Mouse (Mus musculus) gonadal fat pad, adult 2 months (tissue): ENCODE data around the gene Cenph. TPM values are rescaled to one million over a fixed set of nuclear protein-coding genes. Genes with fewer than 3 reads are reported as not detected.
"Not testable (repeated sequence)": the region's sequence is repeated elsewhere in the genome, so short reads cannot be mapped to it uniquely, and the experiment has no call there.

Source experiments
- DNase-seq: peaks from one replicate; pipeline ENCODE4 v3.0.0-alpha.2; 2012; ENCODE audit warnings: low read depth
- polyA plus RNA-seq: library from polyadenylated mRNA; depleted of rRNA; stranded (reverse); fragments of >200 nt; gene quantifications from 2 replicates; pipeline ENCODE4 v1.2.3, GENCODE M21; 2012; rRNA removed

Cenph gene
- polyA plus RNA-seq, 1 experiment, result 0.45 TPM

DNA sequence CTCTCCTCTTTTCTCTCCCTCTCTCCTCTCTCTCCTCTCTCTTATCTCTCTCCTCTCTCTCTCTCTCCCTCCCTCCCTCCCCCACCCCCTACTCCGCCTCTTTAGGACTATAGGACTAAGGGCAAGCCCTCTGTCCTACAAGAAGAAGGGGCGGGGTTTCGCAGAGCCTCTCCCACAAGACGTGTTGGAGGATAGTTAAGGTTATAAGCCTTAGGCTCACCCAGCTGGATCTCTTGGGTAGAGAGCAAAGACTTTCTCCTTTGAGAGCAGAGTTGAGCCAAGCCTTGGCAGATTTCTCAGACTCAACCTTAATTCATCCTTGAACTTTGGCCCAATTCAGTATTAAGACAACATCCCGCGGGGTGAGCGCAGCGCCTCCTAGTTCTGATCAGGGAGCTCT is 27.1 kb downstream of the Cenph start:
- peak; percentile 42 for DNase-seq

DNA sequence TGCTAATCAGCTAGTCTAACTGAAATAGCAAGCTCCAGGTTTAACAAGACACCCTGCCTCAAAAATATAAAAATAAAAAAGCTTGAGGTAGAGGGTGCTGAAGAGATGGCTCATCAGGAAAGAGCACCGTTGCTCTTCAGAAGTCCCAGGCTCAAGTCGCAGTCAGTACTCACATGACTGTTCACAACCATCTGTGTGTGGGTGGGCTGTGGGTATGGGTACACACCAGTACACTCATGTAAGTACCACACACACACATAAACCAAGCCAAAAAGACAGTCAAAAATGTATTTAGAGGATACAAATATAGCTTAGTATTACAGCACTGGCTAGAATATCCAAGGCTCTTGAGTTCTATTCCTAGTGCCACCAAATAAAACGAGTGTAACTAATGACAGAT is 29.6 kb downstream of the Cenph start:
- no peak for DNase-seq

DNA sequence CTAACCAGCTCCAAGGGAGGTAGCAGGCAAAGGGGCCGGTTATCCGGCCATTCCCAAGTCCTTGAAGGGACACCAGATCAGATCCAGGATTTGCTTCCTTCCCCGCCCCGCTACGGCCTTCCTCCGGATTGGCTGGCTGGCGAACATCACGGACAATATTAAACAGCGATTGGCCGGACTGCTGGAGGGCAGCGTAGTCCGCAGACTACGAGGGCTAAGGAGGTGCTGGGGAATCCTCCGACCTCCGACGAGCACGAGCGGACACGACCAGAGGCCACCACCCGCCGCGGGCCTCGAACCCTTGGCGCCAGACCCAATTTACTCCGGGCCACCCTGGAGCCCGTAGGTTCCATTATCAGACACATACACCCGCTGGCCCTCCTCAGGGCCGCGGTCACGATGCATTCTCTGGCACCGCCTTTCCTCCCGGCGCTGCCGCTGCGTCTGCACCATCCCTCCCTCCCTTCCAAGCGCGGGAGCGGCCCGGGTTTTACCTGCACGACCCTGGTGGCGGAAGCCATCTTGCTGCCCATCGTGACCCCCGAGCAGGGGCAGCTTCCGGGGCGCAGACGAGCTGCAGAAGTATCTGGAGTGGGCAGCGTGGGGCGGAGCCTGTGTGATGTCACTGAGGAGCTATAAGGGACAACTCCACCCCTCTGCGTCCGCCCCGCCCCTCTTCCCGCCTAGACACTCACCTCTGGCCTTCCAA is 31.5 kb downstream of the Cenph start, which contains the start of gene Mrps36:
Gene Mrps36, minus strand, starts transcription at position 624 of the 709 bp plus-strand sequence.
- DNase-seq, result peak; percentile 60

DNA sequence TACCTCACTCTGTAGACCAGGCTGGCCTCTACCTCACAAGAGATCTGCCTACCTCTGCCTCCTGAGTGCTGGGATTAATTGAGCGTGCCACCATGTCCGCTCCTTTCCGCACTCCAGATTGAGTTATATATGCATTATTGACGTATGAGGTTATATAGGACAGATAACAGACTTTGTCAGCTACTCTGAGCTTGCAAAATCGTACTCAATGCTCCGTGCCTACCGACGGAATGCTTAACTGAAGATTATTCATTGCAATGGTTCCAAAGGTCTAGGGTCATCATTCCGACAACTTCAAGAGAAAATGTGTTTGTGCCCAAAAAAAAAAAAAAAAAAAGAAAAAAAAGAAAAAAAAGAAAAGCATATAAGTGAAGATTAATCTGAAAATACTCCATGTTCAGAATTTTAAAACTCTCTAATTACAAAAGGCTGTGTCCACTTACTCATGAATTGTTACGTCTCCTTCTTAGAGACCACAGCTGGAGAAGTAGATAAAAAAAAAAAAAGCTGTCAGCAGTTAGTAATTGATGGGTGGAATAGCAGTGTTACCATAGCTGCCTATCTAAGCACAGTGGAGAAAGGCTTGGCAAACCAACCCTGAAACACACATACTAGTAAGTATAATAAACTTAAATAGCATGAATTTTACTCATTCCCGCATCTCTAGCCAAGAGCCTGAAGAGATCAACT is 32.2 kb downstream of the Cenph start:
- no peak for DNase-seq

DNA sequence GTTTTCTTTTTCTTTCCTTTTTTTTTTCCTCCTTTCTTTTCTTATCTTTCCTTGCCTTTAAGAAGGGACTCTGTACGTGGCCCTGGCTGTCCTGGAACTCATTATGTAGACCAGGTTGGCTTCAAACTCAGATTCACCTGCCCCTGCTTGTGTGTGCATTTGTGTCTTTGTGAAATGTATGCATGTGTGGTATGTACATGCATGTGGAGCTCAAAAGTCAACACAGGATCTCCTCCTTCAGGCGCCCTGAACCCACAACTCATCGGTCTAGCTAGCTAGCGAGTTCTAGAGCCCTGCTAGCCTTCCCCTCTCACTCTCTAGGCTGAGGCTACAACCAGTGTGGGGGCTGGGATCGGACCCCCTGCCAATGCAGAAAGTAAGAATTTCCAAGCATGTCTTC is 32.9 kb downstream of the Cenph start:
- no peak for DNase-seq

DNA sequence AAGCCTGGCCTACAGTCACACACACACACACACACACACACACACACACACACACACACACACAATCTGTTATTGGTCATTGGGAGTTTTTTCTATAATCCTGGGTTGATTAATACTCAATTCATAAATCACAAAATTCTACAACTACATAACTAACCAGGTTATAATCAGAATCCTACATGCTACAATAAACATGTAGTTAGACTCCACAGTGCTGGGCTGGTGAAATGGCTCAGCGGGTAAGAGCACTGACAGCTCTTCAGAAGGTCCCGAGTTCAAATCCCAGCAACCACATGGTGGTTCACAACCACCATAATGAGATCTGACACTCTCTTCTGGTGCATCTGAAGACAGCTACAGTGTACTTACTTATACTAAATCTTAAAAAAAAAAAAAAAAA is 42.9 kb downstream of the Cenph start:
- DNase-seq, result no peak

DNA sequence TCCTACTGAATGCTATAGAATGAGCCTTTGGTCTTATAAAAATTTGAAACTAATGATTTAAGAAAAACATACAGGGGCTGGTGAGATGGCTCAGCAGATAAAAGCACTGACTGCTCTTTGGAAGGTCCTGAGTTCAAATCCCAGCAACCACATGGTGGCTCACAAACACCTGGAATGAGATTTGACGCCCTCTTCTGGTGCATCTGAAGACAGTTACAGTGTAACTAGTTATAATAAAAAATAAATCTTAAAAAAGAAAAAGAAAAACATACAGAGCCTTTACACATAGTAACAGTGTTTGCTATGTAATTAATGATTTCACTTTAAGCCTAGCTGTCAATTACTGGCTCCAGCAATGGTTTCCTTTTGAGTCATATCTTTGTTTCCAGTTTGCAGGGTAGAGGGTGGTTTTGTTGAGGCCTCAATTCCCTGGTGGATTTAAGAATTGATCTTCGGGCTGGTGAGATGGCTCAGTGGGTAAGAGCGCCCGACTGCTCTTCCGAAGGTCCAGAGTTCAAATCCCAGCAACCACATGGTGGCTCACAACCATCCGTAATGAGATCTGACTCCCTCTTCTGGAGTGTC is 44.1 kb downstream of the Cenph start:
- not testable (repeated sequence) for DNase-seq

DNA sequence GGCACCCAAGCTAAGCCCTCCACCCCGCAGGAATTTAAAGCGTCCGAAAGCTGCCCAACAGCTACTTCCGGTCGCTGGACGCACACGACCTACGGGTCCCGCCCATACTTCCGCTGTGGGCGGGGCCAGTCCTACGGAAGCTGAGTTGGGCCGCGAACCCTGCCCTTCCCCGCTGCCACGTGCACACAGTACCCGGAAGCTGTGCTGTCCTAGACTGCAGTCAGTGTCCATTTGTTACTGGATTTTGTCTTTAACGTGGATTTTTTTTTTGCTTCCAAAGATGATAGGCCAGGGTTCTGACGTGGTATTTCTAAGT is 44.9 kb downstream of the Cenph start, which contains the start of gene Cdk7:
Gene Cdk7, minus strand, starts transcription at position 79 of the 316 bp plus-strand sequence.
- DNase-seq, result peak; percentile 58

DNA sequence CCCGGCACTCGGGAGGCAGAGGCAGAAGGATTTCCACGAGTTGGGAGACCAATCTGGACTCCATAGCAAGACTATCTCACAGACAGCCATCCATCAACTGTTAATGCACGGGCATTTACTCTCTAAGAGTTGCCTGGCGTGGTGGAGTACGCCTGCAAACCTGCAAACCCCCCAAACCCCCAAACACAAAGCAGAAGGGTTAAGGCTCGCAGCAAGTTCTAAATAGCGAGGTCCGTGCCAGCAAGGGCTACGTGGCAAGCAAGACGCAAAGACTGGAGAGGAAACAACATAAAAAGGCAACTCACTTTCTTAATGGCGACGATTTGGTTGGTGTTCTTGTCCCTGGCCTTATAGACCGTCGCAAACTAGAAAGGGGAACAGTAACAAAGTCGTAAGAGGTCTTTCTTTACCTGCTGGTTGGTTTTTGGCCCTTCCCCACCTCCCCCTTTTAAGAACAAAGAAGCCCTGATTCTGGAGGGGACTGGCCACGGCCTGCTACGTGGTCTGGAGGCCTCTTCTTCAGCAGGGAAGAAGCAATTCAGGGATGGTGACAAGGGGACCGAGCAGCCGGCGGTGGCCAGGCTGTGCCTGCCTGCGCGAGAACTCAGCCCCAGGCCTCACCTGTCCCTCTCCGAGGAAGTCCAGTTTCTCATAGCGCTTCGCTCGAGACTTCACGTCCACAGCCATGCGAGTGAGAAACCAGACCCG is 45.4 kb downstream of the Cenph start:
- DNase-seq, result no peak

DNA sequence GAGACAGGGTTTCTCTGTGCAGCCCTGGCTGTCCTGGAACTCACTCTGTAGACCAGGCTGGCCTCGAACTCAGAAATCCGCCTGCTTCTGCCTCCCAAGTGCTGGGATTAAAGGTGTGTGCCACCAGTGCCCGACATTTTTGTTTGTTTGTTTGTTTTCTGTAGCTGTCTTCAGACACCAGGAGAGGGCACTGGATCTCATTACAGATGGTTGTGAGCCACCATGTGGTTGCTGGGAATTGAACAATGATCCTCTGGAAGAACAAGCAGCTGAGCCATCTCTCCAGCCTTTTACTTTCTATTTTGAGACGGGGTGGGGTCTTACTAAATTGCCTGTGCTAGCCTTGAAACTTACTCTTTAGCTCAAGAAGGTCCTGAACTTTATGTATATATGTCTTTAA is 47.2 kb downstream of the Cenph start:
- not testable (repeated sequence) for DNase-seq

DNA sequence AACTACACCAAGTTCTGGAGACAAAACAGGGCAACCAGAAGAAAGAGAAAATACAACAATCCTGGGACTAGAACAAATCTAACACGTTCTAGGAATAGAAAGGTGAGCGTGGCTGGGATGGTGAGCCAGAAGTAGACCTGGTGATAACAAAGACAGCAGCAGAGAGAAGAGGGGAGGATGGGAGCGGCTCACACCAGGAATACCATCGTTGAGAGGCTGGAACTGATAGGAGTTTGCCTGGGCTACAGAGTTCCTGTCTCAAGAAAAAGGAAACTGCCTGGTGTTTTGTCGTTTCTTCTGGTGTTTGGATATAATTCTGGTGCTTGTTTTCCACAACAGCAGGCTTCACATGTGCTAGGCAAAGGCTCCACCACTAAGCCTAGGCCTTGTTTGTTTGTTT is 47.6 kb downstream of the Cenph start:
- DNase-seq, result no peak

DNA sequence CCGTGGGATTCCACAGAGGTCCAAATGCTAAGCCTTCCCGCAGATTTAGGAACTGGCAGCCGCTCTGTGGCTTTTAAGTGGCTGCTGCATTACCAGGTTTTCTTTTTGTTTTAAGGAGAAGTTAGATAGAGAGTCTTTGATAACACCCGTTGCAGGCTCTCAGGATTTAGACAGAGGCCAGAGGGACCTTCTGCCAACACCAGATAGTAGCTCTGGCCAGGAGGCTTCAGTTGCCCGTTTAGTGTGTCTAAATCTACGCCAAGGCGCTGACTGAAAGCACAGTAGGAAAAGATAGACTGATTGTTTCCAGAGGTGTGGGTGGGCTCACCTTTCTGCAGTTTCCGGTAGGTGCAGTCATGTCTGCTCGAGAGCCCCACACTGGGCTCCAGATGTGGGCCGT is 50.5 kb downstream of the Cenph start:
- no peak for DNase-seq

DNA sequence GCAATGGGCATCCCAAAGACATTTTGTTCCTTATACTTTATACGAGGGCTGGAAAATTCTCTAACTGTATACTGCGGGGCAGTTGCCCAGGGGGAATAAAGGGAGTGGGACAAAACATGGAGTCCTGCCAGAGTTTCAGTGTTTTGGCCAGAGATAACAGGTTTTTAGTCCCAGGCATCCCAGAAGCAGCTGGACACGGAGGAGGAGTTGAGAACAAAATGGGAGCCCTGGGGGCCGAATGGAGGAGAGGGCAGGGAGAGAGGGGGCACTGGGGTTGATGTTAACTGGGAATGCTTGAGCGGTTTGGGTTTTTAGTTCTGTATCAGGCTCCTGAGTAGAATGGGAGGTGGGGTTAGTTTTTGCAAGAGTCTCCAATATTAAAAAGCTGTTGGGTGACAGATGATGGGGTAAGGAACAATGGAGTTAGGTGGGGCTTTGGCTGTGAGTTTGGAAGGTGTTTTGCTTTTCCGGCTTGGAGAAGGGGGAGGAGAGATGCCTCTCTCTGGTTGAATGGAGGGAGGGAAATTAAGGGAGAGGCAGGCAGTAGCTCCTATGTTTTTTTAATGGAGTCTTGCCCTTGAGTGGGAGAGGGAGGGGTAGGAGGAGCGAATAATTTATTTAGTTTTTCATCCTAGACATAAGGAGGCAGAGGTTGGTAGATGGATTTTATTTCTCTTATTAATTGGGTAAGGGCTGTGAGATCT is 51.5 kb downstream of the Cenph start:
- DNase-seq, result no peak

DNA sequence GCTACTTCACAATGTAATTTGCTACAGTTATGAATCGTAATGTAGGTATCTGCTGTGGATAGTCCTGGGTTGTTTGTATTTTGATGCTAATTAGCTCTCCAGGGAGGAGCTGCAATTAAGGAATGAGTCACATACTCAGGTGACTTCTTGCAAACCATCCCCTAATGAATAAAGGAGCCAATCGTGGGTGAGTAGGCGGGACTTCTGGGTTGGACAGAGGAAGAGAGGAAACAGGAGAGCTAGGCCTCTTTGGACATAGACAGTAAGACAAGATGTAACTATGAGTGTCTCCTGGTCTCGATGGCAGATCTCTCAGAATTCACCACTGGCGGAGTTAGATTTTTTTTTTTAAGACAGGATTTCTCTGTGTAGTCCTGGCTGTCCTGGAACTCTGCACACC is 54.0 kb downstream of the Cenph start:
- DNase-seq, result no peak

DNA sequence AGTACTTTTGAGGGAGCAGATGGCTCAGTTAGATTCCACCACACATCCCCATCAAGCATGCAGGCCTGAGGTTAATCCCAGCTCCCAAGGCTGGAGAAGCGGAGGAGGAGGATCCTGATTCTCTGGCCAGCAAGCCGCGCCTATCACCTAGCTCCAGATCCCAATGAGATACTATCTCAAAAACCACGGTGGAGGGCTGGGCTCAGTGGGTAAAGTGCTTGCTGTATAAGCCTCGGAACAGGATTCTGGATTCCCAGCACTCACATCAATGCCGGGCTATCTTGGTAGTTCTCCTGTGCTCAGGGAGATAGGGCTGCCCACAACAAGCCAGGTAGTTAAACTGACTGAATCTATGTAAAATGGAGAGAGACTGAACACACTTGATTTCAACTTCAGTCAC is 60.2 kb downstream of the Cenph start:
- DNase-seq, result no peak

Other genes with a start within 250 kb of the Cenph start
- gene Ocln, start 223.2 kb downstream of the Cenph start, polyA plus RNA-seq, result 10.0 and 12.8 TPM in 2 replicates
- 10.3 and 12.6 TPM in 2 replicates for gene Marveld2, start 158.9 kb downstream of the Cenph start, polyA plus RNA-seq
- gene Ak6, start 124.9 kb downstream of the Cenph start, polyA plus RNA-seq, result 50.3 and 61.2 TPM in 2 replicates
- 5.5 and 5.8 TPM in 2 replicates for gene Rad17, start 124.8 kb downstream of the Cenph start, polyA plus RNA-seq
- 2.6 and 5.2 TPM in 2 replicates for gene Taf9, start 124.3 kb downstream of the Cenph start, polyA plus RNA-seq
- 2.2 and 3.5 TPM in 2 replicates for gene Ccdc125, start 106.2 kb downstream of the Cenph start, polyA plus RNA-seq
- 19.7 and 20.7 TPM in 2 replicates for gene Cdk7, start 45.0 kb downstream of the Cenph start, polyA plus RNA-seq
- gene Mrps36, start 31.2 kb downstream of the Cenph start, polyA plus RNA-seq, result 43.7 and 45.6 TPM in 2 replicates
- gene Ccnb1, start 10.7 kb upstream of the Cenph start, polyA plus RNA-seq, result 2.2 and 3.5 TPM in 2 replicates
- gene Slc30a5, start 57.5 kb upstream of the Cenph start, polyA plus RNA-seq, result 36.2 and 40.6 TPM in 2 replicates